15 mouse cellular contexts compared by ENCODE assay signal in genomic region chr5:64379829-64380228, GRCm38 (mm10).
A peak's percentile ranks its signal among the peaks of the same experiment; 100 is the strongest.
DNase-seq lines count a peak whose midpoint lies in the region; ATAC-seq and TF ChIP-seq lines count a peak whose summit lies in the region.
"Had no signal": no experiment of that assay in that cellular context is flagged by ENCODE, and none has a peak within 500 bp of the region (broad histone marks: within the 10 kb centered on the region; RNA-seq: fewer than 3 reads in every experiment).

No protein-coding gene starts in this region.

- TF ChIP-seq POLR2A in spleen, adult 2 months (IDR thresholded peaks at IDR 0.05; ENCODE audit: low read depth, low read length), result no peak

- no peak overlapping the region for H3K4me2 ChIP-seq in forebrain, embryonic 12.5 days
- no peak overlapping the region for H3K4me2 ChIP-seq in kidney, embryonic 16.5 days (replicated peaks; ENCODE audit: low read depth, low read length)
- H3K4me2 ChIP-seq in kidney, embryonic 14.5 days (replicated peaks; ENCODE audit: low read depth, low read length), result no peak overlapping the region
- H3K4me2 ChIP-seq: midbrain, embryonic 12.5 days had no signal

- no peak for ATAC-seq in forebrain, embryonic 12.5 days (ENCODE audit: low FRiP score)
- no peak for ATAC-seq in kidney, embryonic 16.5 days (ENCODE audit: low FRiP score, low TSS enrichment)
- no peak for ATAC-seq in kidney, embryonic 14.5 days (ENCODE audit: low FRiP score, low TSS enrichment)

- peak overlapping the region; percentile 44; the same call in 1 of the 2 replicates for H3K27ac ChIP-seq in forebrain, embryonic 10.5 days
- no peak overlapping the region for H3K27ac ChIP-seq in forebrain, embryonic 12.5 days
- H3K27ac ChIP-seq in kidney, embryonic 16.5 days (ENCODE audit: low read length), result peak overlapping the region; percentile 91
- no peak overlapping the region for H3K27ac ChIP-seq in kidney, embryonic 14.5 days (ENCODE audit: low read depth, low read length)
- H3K27ac ChIP-seq in spleen, adult 2 months (ENCODE audit: insufficient read depth, low read length), result peak overlapping the region; percentile 18; the same call in 1 of the 2 replicates

- H3K9ac ChIP-seq in forebrain, embryonic 12.5 days, result no peak overlapping the region
- H3K9ac ChIP-seq in kidney, embryonic 16.5 days (replicated peaks; ENCODE audit: low read length), result no peak overlapping the region
- H3K9ac ChIP-seq in kidney, embryonic 14.5 days (ENCODE audit: low read depth, low read length), result no peak overlapping the region
- H3K9ac ChIP-seq: midbrain, embryonic 12.5 days had no signal

- peaks cover 72% of the 10 kb centered on the region for H3K4me1 ChIP-seq in forebrain, embryonic 10.5 days
- peaks cover 24% of the 10 kb centered on the region; the same call in 1 of the 2 replicates for H3K4me1 ChIP-seq in forebrain, embryonic 12.5 days
- H3K4me1 ChIP-seq in kidney, embryonic 16.5 days (ENCODE audit: insufficient read depth, low read length), result peaks cover 69% of the 10 kb centered on the region
- peaks cover 36% of the 10 kb centered on the region for H3K4me1 ChIP-seq in kidney, embryonic 14.5 days (ENCODE audit: control insufficient read depth, insufficient read depth, low read length)
- peaks cover 46% of the 10 kb centered on the region for H3K4me1 ChIP-seq in spleen, adult 2 months (ENCODE audit: control insufficient read depth, insufficient read depth, insufficient read length)

- no peaks in the 10 kb centered on the region for H3K9me3 ChIP-seq in forebrain, embryonic 10.5 days
- no peaks in the 10 kb centered on the region for H3K9me3 ChIP-seq in forebrain, embryonic 12.5 days
- no peaks in the 10 kb centered on the region for H3K9me3 ChIP-seq in kidney, embryonic 16.5 days (ENCODE audit: low read length)
- H3K9me3 ChIP-seq in kidney, embryonic 14.5 days (ENCODE audit: control insufficient read depth, low read length), result no peaks in the 10 kb centered on the region
- H3K9me3 ChIP-seq: midbrain, embryonic 12.5 days had no signal

- no peaks in the 10 kb centered on the region for H3K36me3 ChIP-seq in forebrain, embryonic 10.5 days (replicated peaks)
- no peaks in the 10 kb centered on the region for H3K36me3 ChIP-seq in forebrain, embryonic 12.5 days (replicated peaks)
- no peaks in the 10 kb centered on the region for H3K36me3 ChIP-seq in kidney, embryonic 16.5 days (ENCODE audit: insufficient read depth, low read length)
- no peaks in the 10 kb centered on the region for H3K36me3 ChIP-seq in kidney, embryonic 14.5 days (ENCODE audit: control insufficient read depth, insufficient read depth, low read length)
- H3K36me3 ChIP-seq in spleen, adult 2 months (ENCODE audit: control insufficient read depth, insufficient read depth, low read length), result no peaks in the 10 kb centered on the region
- H3K36me3 ChIP-seq: midbrain, embryonic 12.5 days had no signal

- DNase-seq in forebrain, embryonic 10.5 days (ENCODE audit: extremely low spot score, low spot score), result no peak
- no peak for DNase-seq in spleen, adult 2 months (ENCODE audit: low read depth in 1 of 2, low spot score in 2 of 2)
- no peak for DNase-seq in spleen, postnatal 14 days (ENCODE audit: low spot score in 2 of 2)
- no peak for DNase-seq in ovary, postnatal 10 days (ENCODE audit: low spot score)
- DNase-seq in adrenal gland, postnatal 4 days (ENCODE audit: low spot score in 2 of 2), result no peak
- DNase-seq: cerebellum, adult 11-12 months; heart, postnatal 10 days; kidney, postnatal 4 days; lung, adult 2 months; right cerebral cortex, postnatal 25 days had no signal

- TF ChIP-seq CTCF in spleen, adult 2 months (IDR thresholded peaks at IDR 0.05; ENCODE audit: extremely low read depth, insufficient read depth, insufficient read length, insufficient replicate concordance), result no peak

- no peaks in the 10 kb centered on the region for H3K27me3 ChIP-seq in forebrain, embryonic 10.5 days (ENCODE audit: poor library complexity, severe bottlenecking)
- no peaks in the 10 kb centered on the region; the same call in 1 of the 2 replicates for H3K27me3 ChIP-seq in forebrain, embryonic 12.5 days
- no peaks in the 10 kb centered on the region for H3K27me3 ChIP-seq in kidney, embryonic 16.5 days (ENCODE audit: insufficient read depth, low read length)
- no peaks in the 10 kb centered on the region for H3K27me3 ChIP-seq in kidney, embryonic 14.5 days (ENCODE audit: control insufficient read depth, insufficient read depth, low read length)
- H3K27me3 ChIP-seq in spleen, adult 2 months (ENCODE audit: control insufficient read depth, insufficient read depth, low read length), result no peaks in the 10 kb centered on the region
- H3K27me3 ChIP-seq: midbrain, embryonic 12.5 days had no signal

- 90% methylated on average over 5 of the region's 5 CpGs for WGBS in forebrain, embryonic 10.5 days
- WGBS in forebrain, embryonic 12.5 days, result 86% methylated on average over 5 of the region's 5 CpGs
- WGBS in kidney, embryonic 16.5 days, result 83% methylated on average over 5 of the region's 5 CpGs
- WGBS in kidney, embryonic 14.5 days, result 81% methylated on average over 5 of the region's 5 CpGs
- WGBS in spleen, adult 2 months, result 84% methylated on average over 5 of the region's 5 CpGs

- no peak overlapping the region for H3K4me3 ChIP-seq in forebrain, embryonic 10.5 days
- no peak overlapping the region for H3K4me3 ChIP-seq in forebrain, embryonic 12.5 days (replicated peaks)
- H3K4me3 ChIP-seq in kidney, embryonic 16.5 days (ENCODE audit: low read length), result no peak overlapping the region
- H3K4me3 ChIP-seq in kidney, embryonic 14.5 days (ENCODE audit: low read length), result no peak overlapping the region
- no peak overlapping the region for H3K4me3 ChIP-seq in spleen, adult 2 months (ENCODE audit: extremely low read depth, insufficient read depth, insufficient read length)
- H3K4me3 ChIP-seq: erythroblast, embryonic 14.5 days; midbrain, embryonic 12.5 days had no signal

Comparison
In these comparisons a context has a peak if more than half of its experiments do, and no peak if none do; other contexts are left out.
1. H3K27ac ChIP-seq: peak in forebrain, embryonic 10.5 days (single experiment), kidney, embryonic 16.5 days (single experiment) and spleen, adult 2 months (single experiment); none in forebrain, embryonic 12.5 days (single experiment) and kidney, embryonic 14.5 days (single experiment).